Mouse (Mus musculus) right cerebral cortex, postnatal 25 days (tissue): ENCODE measurements around the gene Qrfp.

Experiments
- DNase-seq: peaks from one replicate; pipeline ENCODE4 v3.0.0; 2022

Qrfp gene

GRCm38 (mm10) chr2:31813641-31814040 is 3.3 kb upstream of the Qrfp start:
- no peak for DNase-seq

- no peak for DNase-seq
These were observed 942 bp upstream of the Qrfp start for GRCm38 (mm10) chr2:31811086-31811958.

GRCm38 (mm10) chr2:31809358-31809740 is 1.0 kb downstream of the Qrfp start:
- no peak for DNase-seq

GRCm38 (mm10) chr2:31808410-31809357 is 1.7 kb downstream of the Qrfp start:
- no peak for DNase-seq

GRCm38 (mm10) chr2:31806639-31807382 is 3.6 kb downstream of the Qrfp start:
- DNase-seq: no peak

- DNase-seq: no peak
These were observed 6.9 kb downstream of the Qrfp start for GRCm38 (mm10) chr2:31803480-31803879.

- DNase-seq: no peak
These were observed 7.6 kb downstream of the Qrfp start for GRCm38 (mm10) chr2:31802811-31803210.

- DNase-seq: no peak
These were observed 9.0 kb downstream of the Qrfp start for GRCm38 (mm10) chr2:31801416-31801815.

- no peak for DNase-seq
These were observed 13.4 kb downstream of the Qrfp start for GRCm38 (mm10) chr2:31796943-31797342.

GRCm38 (mm10) chr2:31792611-31793010 is 17.8 kb downstream of the Qrfp start:
- no peak for DNase-seq

- DNase-seq: no peak
These were observed 19.1 kb downstream of the Qrfp start for GRCm38 (mm10) chr2:31791260-31791659.

- DNase-seq: no peak
These were observed 19.6 kb downstream of the Qrfp start for GRCm38 (mm10) chr2:31790728-31791251.

- DNase-seq: no peak
These were observed 21.2 kb downstream of the Qrfp start for GRCm38 (mm10) chr2:31789215-31789614.

GRCm38 (mm10) chr2:31788227-31788626 is 22.2 kb downstream of the Qrfp start:
- no peak for DNase-seq

- peak; percentile 73 for DNase-seq
These were observed 23.4 kb downstream of the Qrfp start for GRCm38 (mm10) chr2:31787029-31787428.

GRCm38 (mm10) chr2:31785074-31785473 is 25.3 kb downstream of the Qrfp start:
- peak; percentile 73 for DNase-seq

GRCm38 (mm10) chr2:31782958-31783602 is 27.3 kb downstream of the Qrfp start:
- no peak for DNase-seq

- DNase-seq: no peak
These were observed 31.1 kb downstream of the Qrfp start for GRCm38 (mm10) chr2:31779258-31779657.

- no peak for DNase-seq
These were observed 33.9 kb downstream of the Qrfp start for GRCm38 (mm10) chr2:31776479-31776878.

- peak; percentile 23 for DNase-seq
These were observed 39.5 kb downstream of the Qrfp start for GRCm38 (mm10) chr2:31770781-31771441.

- DNase-seq: no peak
These were observed 40.7 kb downstream of the Qrfp start for GRCm38 (mm10) chr2:31769631-31770111.
